Mouse (Mus musculus) heart, postnatal 0 days (tissue): ENCODE measurements around the gene March1.

Experiments used
- CTCF ChIP-seq: IDR thresholded peaks from 2 replicates; pipeline ENCODE4 v1.5.1; 2016; ENCODE audit warnings: antibody characterized with exemption, control low read depth, low read depth
- EP300 ChIP-seq: IDR thresholded peaks from 2 replicates; pipeline ENCODE4 v1.6.1; 2016; ENCODE audit warnings: antibody characterized with exemption, low read depth

DNA sequence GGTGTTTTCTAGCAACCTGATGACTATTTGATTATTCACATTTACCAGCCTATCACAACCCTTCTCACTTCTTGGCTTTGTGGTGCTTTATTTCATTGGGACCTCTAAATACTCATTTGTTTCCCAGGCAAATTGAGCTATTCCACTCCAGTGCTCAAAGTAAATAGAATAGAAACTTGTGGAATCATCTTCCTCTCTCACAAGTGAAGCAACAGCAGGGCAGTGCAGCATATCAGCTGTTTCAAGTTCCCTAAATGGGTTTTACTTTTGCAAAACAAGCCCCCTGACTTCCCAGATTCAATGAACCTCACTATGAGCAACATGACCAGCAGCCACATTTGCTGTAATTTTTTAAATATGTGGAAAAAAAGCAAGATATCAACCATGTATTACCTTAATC lies 768.3 kb downstream of the March1 start:
- TF ChIP-seq EP300 (no peak), CTCF (no peak)
